Mouse (Mus musculus) erythroblast, embryonic 14.5 days (primary cell): Measurements from ENCODE around the gene Adgrf2.

Experiments used
- GATA1 ChIP-seq: IDR thresholded peaks from 2 replicates; pipeline ENCODE4 v1.6.1; 2012; ENCODE audit warnings: low read length, inconsistent platforms, mixed read lengths
- TAL1 ChIP-seq: IDR thresholded peaks from 3 replicates; pipeline ENCODE4 v1.6.1; 2012; ENCODE audit warnings: low read length, inconsistent platforms, mixed read lengths

DNA sequence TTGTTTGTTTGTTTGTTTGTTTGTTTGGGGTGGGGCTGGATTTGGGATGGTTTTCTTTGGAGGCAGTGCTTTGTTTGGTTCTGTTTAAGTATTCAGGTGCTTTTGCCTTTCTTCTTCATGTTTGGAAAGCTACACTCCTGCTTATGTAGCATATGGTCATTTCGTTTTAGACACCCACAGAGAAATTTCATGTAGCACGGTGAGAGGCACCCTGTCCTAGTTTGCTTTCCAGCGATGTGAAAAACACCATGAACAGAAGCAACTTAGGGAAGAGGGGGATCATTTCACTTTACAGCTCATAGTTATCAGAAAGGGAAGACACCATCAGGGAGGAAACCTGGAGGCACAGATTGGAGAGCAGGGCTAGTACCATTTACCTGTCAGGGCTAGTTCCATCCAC is 844 bp upstream of the Adgrf2 start:
- no peak for TF ChIP-seq TAL1
- TF ChIP-seq GATA1 = no peak
